Comparison of ENCODE assay signal across 9 mouse cellular contexts in genomic region chr14:121825521-121826445, GRCm38 (mm10). TPM values are rescaled to one million over a fixed set of nuclear protein-coding genes. Genes with fewer than 3 reads are reported as not detected.
DNase-seq lines count a peak whose midpoint lies in the region; ATAC-seq and TF ChIP-seq lines count a peak whose summit lies in the region.
"Had no signal": no experiment of that assay in that cellular context is flagged by ENCODE, and none has a peak within 500 bp of the region (broad histone marks: within the 10 kb centered on the region; RNA-seq: fewer than 3 reads in every experiment).

No protein-coding gene starts in this region.

- H3K27ac ChIP-seq in forebrain, embryonic 10.5 days = no peak overlapping the region

- peak; percentile 15; the same call in 1 of the 2 replicates for TF ChIP-seq POLR2A in lung, adult 2 months (IDR thresholded peaks at IDR 0.05; ENCODE audit: borderline replicate concordance, extremely low read depth, low read depth, low read length)

- H3K27me3 ChIP-seq in forebrain, embryonic 10.5 days (ENCODE audit: poor library complexity, severe bottlenecking) = no peaks in the 10 kb centered on the region
- H3K27me3 ChIP-seq: Patski had no signal

- no peak for ATAC-seq in monocyte, adult 5-6 weeks (replicated peaks; ENCODE audit: insufficient number of reproducible peaks, low FRiP score, low TSS enrichment, poor library complexity, severe bottlenecking)

- DNase-seq in kidney, adult 11 months = peak; percentile 43
- DNase-seq in kidney, postnatal 10 days = no peak
- DNase-seq in NIH3T3 (ENCODE audit: low read depth) = peak; percentile 86
- peak; percentile 95 for DNase-seq in fibroblast of lung, adult 2 months (ENCODE audit: low read depth)
- DNase-seq in lung, adult 2 months = peak; percentile 37
- no peak for DNase-seq in thymus, postnatal 36 days
- DNase-seq in forebrain, embryonic 10.5 days (ENCODE audit: extremely low spot score, low spot score) = no peak

- peaks cover 7% of the 10 kb centered on the region; the same call in 1 of the 2 replicates for H3K4me1 ChIP-seq in lung, adult 2 months (ENCODE audit: control insufficient read depth, insufficient read depth, low read length)
- H3K4me1 ChIP-seq in forebrain, embryonic 10.5 days = peaks cover 11% of the 10 kb centered on the region

- peaks cover 7% of the 10 kb centered on the region; the same call in 1 of the 2 replicates for H3K9me3 ChIP-seq in forebrain, embryonic 10.5 days

- no peaks in the 10 kb centered on the region for H3K36me3 ChIP-seq in forebrain, embryonic 10.5 days (replicated peaks)

- TF ChIP-seq CTCF in lung, adult 2 months (IDR thresholded peaks at IDR 0.05; ENCODE audit: insufficient read depth, low read length) = no peak

- 36% methylated on average over 10 of the region's 10 CpGs for WGBS in lung, adult 2 months
- 85% methylated on average over 10 of the region's 10 CpGs for WGBS in forebrain, embryonic 10.5 days

- no peak overlapping the region for H3K4me3 ChIP-seq in lung, adult 2 months (replicated peaks; ENCODE audit: extremely low read depth, low read depth, low read length)
- H3K4me3 ChIP-seq in forebrain, embryonic 10.5 days = no peak overlapping the region

RNA-seq across cellular contexts. Expression of gene Dock9, which starts 28.1 kb away (rescaled TPM):
- 62.3 and 73.3 TPM in 2 replicates for polyA plus RNA-seq in lung, adult 2 months (2012; rRNA removed)
- 1.7 to 7.5 TPM (median 3.1 TPM) in 3 replicates for total RNA-seq in monocyte, adult 5-6 weeks (2017)
- polyA plus RNA-seq in forebrain, embryonic 10.5 days (2016; fragmentation: Nextera tagmentation; extraction: Ambion mirVana) = 3.4 and 3.7 TPM in 2 replicates

RNA-seq across cellular contexts. Expression of gene Ubac2, which starts 52.6 kb away (rescaled TPM):
- polyA plus RNA-seq in lung, adult 2 months (2012; rRNA removed) = 37.7 and 47.1 TPM in 2 replicates
- total RNA-seq in monocyte, adult 5-6 weeks (2017) = 25.2 to 53.9 TPM (median 36.5 TPM) in 3 replicates
- 80.7 and 83.1 TPM in 2 replicates for polyA plus RNA-seq in forebrain, embryonic 10.5 days (2016; fragmentation: Nextera tagmentation; extraction: Ambion mirVana)

Comparison
In these comparisons a context has a peak if more than half of its experiments do, and no peak if none do; other contexts are left out.
1. DNase-seq: peak in kidney, adult 11 months (single experiment), NIH3T3 (single experiment), fibroblast of lung, adult 2 months (single experiment) and lung, adult 2 months (single experiment); none in kidney, postnatal 10 days (single experiment), thymus, postnatal 36 days (0 of 2) and forebrain, embryonic 10.5 days (single experiment).
2. RNA of gene Dock9, which starts 28.1 kb away (polyA plus RNA-seq): 62.3 to 73.3 TPM in lung, adult 2 months; 3.4 to 3.7 TPM in forebrain, embryonic 10.5 days; every median in the first group is over 10 times any median in the second.